Mouse (Mus musculus): ENCODE results near the gene Msantd1. TPM values are rescaled to one million over a fixed set of nuclear protein-coding genes. Genes with fewer than 3 reads are reported as not detected.
"Not testable (repeated sequence)": the region's sequence is repeated elsewhere in the genome, so short reads cannot be mapped to it uniquely, and the experiment has no call there.

The Msantd1 gene
- 1 to 10 TPM; 1.1 to 2.8 (median 2.3) TPM for total RNA-seq (2022)

- DNase-seq = no peak
Measured at GRCm38 (mm10) chr5:34907910-34908725, at the start of gene Msantd1. Msantd1 (plus strand) TSS chr5:34908012.

- DNase-seq = no peak
Measured at GRCm38 (mm10) chr5:34865367-34865766, 42.4 kb upstream of the Msantd1 start.

- not testable (repeated sequence) for DNase-seq
Measured at GRCm38 (mm10) chr5:34880307-34880706, 27.5 kb upstream of the Msantd1 start.

- DNase-seq = no peak
Measured at GRCm38 (mm10) chr5:34881023-34881422, 26.8 kb upstream of the Msantd1 start.

DNA sequence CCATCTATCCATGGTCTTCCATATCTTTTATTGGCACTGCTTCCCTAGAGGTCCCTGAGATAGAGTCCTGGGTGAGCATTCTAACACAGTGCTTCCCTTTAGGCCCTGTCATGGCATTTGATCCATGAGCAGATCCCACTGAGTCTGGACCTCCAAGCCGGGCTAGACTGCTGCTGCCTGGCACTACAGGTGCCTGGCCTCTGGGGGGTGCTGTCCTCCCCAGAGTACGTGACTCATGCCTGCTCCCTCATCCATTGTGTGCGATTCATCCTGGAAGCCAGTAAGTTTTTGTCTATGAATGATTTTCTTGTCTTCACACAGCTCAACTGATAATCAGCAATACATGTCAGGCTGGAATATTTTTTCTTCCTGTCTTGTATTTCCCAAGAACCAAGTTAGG, 22.6 kb upstream of the Msantd1 start:
- no peak for DNase-seq

DNA sequence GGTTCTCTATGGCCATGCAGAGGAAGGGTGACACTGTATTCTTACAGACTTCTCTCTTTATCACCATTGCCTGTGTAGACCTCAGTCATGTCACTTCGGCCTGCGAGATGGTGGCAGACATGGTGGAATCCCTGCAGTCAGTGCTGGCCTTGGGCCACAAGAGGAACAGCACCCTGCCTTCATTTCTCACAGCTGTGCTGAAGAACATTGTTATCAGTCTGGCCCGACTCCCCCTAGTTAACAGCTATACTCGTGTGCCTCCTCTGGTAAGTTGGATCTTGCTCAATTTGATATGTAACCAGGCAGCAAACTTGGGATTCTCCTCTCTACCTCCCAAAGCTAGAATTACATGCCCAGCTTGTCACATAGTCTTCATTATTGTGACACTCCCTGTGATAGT, 18.6 kb upstream of the Msantd1 start:
- DNase-seq = no peak

GRCm38 (mm10) chr5:34896697-34897453, 10.9 kb upstream of the Msantd1 start:
- DNase-seq = no peak

DNA sequence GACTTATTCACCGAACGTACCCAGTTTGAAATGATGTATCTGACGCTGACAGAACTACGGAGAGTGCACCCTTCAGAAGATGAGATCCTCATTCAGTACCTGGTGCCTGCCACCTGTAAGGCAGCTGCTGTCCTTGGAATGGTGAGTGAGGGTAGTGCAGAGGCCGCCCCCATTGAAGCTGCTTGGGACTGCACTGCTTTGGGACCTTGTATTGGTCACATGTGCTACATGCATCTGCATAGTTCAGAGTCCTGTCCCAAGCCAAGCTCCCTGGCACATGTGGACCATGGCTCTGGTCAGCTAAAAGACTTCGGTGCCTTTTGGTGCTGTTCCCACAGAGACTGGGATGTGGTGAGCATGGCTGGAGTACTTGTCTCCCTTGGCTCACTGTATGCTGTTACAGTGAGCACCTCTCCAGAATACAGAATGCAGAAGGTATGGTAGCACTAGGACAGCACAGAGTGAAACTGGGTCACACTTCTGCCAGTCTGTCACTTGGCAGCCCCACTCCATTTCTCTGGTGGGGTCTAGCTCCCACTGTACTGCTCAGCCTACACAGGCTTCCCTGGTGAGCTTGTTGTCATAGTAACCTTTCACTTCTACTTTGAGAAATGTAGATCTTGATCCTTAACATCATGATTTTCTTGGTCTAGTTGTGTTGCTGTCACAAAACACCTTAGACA, 7.9 kb upstream of the Msantd1 start:
- no peak for DNase-seq

DNA sequence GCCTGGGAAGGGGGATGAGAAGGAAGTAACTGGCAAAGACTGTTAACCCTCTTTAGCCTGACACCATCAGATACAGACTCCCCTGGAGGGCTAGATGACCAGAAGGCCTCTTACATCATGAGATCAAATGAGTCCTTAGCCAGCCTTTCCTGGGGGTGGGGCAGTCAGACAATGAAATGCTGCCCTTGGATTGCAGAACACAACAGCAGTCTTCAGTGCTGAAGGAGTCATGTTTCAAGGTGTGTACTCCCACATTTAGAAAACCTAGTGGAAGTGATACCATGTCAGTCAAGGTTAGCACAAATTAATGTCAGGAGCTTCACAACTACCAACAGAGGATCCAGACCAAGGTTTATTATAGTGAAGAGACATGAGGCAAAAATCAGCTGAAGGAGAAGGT, 5.4 kb upstream of the Msantd1 start:
- DNase-seq = no peak

DNA sequence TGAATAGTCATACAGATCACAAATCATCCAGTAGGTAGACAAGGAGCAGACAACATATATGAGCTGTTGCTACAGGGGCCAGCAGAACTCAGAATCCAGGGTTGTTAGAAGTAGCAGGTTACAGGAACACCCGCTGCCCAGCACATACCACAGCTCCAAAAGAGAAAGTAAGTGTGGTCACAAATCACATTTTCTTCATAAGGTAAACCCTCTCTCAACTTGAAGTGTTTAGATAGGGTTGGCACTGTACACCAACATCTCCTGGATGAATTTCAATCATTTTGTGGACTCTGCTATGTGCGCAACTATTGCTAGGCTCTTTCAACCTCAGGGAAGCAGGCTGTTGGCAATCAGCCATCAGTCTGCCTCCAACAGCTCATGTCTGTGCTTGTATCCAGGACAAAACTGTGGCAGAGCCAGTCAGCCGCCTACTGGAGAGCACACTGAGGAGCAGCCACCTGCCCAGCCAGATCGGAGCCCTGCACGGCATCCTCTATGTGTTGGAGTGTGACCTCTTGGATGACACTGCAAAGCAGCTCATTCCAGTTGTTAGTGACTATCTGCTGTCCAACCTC, 4.9 kb upstream of the Msantd1 start:
- DNase-seq = no peak

DNA sequence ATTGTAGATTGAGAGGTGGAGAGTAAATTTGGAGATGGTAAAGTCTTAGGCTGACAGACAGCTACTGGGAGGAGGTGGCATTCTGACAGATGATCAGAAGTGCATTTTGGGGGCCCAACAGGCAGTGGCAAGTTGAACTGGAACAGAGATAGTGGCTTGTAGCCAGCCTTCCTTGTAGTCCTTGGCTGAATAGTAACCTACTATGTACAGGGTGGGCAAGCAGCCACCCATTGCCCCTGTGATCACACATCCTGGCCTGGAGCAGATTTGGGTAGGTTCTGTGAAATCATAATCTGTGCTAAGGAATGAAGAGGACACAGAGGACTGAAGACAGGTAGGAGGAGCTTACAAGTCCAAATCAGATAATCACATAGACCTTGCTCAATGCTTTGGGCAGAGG, 3.4 kb upstream of the Msantd1 start:
- DNase-seq = no peak

GRCm38 (mm10) chr5:34907230-34907629, 582 bp upstream of the Msantd1 start:
- no peak for DNase-seq

GRCm38 (mm10) chr5:34908726-34909633, 1.2 kb downstream of the Msantd1 start:
- no peak for DNase-seq

DNA sequence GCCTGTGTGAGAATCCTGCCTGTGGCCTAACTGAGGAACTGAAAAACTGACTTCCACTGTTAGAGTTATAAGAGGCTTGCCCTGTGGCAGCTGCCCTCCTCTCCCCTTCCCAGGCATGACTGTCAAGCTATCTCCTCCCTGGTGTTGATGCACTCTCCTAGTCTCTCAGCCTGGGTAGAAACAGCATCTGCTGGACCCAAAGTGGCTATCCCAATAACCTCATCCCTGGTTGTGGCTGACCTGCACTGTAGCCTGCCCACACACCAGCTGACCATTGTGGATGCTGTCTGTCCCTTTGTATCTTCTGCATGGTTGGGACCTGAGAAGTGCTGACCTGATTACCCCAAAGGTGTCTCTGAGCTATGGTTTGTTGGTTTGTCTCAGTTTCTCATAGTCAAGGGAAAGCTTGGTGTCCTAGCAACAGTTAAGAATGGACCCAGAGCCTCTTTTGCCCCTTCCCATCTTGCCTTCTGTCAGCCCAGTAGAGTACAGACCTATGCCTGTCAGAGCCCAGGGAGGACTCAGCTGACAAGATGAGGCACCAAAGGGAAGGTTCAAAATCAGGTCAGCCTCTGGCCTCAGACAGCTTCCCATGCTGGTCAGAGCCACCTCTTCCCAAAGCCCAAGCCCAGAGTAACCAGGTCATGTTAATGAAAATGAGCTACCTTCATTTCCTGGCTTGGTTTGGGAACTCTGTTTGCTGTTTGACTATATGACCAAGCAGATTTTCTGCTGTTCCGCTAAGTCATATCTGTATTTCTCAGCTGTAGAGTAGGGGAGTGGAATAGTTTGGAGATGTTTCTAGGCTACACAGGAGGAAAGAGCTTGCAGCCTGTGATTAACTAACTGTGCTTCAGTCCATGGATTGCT, 2.1 kb downstream of the Msantd1 start:
- DNase-seq = no peak

DNA sequence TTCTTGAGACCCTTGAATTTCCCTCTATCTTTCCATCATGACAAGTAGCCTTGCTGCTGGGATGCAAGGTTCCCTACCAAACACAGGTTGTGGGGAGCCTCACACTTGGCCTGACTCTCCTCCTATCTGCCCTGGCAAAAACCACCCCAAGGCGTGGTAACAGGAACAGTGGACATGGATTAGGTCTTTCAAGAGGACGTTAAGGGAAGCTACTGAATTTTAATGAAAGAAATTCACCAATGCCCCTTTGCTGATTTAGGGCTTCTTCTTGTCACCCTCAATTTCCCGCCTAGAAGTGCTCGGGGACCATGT, 2.6 kb downstream of the Msantd1 start:
- DNase-seq = no peak

DNA sequence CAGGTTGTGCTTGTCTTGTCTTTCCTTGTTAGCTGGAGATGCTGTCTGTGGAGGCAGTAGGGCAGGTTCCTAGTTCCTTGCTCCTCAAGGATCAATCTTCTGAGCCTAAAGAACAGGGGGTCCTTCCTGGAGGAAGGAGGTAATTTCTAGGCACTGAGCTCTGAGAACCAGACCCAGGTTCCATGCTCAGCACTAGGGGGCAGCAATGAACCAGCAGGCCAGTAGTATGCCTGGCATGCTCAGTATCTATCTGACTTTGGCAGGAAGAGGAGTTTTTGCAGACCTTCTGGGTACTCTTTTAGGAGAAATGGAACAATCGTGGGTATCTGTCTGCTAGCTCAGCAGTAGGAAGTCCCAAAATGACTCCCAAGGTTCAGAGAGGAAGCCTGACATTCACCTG, 8.0 kb downstream of the Msantd1 start:
- DNase-seq = peak; percentile 49

GRCm38 (mm10) chr5:34917234-34917655, 9.4 kb downstream of the Msantd1 start:
- DNase-seq = no peak

DNA sequence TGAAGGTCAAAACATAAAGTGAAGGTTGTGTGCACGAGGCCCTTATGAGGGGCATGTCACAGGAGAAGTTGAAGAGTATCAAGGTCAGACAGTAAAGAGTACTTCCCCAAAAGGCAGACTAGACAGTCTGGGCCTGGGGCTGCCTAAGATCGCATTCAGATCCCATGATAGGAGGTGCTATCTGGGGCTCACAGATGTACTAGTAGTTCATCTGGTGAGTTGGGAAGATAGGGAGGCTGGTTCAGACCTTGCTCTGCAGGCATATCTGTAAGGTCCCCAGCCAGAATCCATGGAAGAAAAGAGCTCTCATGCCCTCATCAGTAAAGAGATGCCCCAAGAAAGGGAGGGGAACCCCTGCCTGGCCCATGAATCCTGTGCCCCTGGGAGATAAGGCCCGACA, 11.0 kb downstream of the Msantd1 start:
- no peak for DNase-seq

- DNase-seq = no peak
Measured at GRCm38 (mm10) chr5:34922531-34922930, 14.7 kb downstream of the Msantd1 start.

GRCm38 (mm10) chr5:34923920-34924319, 16.1 kb downstream of the Msantd1 start:
- no peak for DNase-seq

GRCm38 (mm10) chr5:34924519-34924918, 16.7 kb downstream of the Msantd1 start:
- DNase-seq = no peak

All from adrenal gland, adult 8-10 months (tissue).